18 mouse cellular contexts compared by ENCODE assay signal in genomic region chr3:83902943-83903342, GRCm38 (mm10).
DNase-seq lines count a peak whose midpoint lies in the region; ATAC-seq lines count a peak whose summit lies in the region.
"Had no signal": no experiment of that assay in that cellular context is flagged by ENCODE, and none has a peak within 500 bp of the region (broad histone marks: within the 10 kb centered on the region; RNA-seq: fewer than 3 reads in every experiment).

No protein-coding gene starts in this region.

- ATAC-seq in liver, embryonic 16.5 days (ENCODE audit: low read depth) = peak; percentile 14; the same call in 1 of the 2 replicates
- peak; percentile 62 for ATAC-seq in granulocyte monocyte progenitor cell, adult 5-6 weeks (replicated peaks; ENCODE audit: poor library complexity, severe bottlenecking)
- peak; percentile 57 for ATAC-seq in megakaryocyte, adult 5-6 weeks (ENCODE audit: poor library complexity, severe bottlenecking)
- ATAC-seq: forebrain, embryonic 13.5 days; forebrain, embryonic 15.5 days had no signal

- no peaks in the 10 kb centered on the region for H3K9me3 ChIP-seq in liver, embryonic 16.5 days (replicated peaks; ENCODE audit: control insufficient read depth, low read length)
- H3K9me3 ChIP-seq: embryonic facial prominence, embryonic 10.5 days; embryonic facial prominence, embryonic 12.5 days; forebrain, embryonic 13.5 days; forebrain, embryonic 15.5 days had no signal

- H3K27me3 ChIP-seq in liver, embryonic 16.5 days (ENCODE audit: control insufficient read depth, insufficient read depth, low read depth, low read length) = no peaks in the 10 kb centered on the region
- H3K27me3 ChIP-seq: embryonic facial prominence, embryonic 12.5 days; forebrain, embryonic 13.5 days; forebrain, embryonic 15.5 days had no signal

- WGBS in liver, embryonic 16.5 days (ENCODE audit: insufficient replicate concordance) = 78% methylated on average over 5 of the region's 5 CpGs

- H3K36me3 ChIP-seq in liver, embryonic 16.5 days (ENCODE audit: control insufficient read depth, insufficient read depth) = peaks cover 66% of the 10 kb centered on the region

- H3K4me1 ChIP-seq in liver, embryonic 16.5 days (ENCODE audit: control insufficient read depth, low read depth, low read length) = no peaks in the 10 kb centered on the region
- H3K4me1 ChIP-seq: embryonic facial prominence, embryonic 10.5 days; embryonic facial prominence, embryonic 12.5 days had no signal

- DNase-seq in liver = no peak
- DNase-seq in spleen, adult 18-20 months = no peak
- DNase-seq in layer of hippocampus, adult 9-11 months = no peak
- DNase-seq: adrenal gland, adult 8-10 months; adrenal gland, postnatal 14 days; adrenal gland, postnatal 36 days; cerebellum, adult 11-12 months; cerebellum, adult 2 months; cerebellum, adult 9-10 months; cerebellum, postnatal 10 days; cerebellum, postnatal 25 days had no signal

- H3K9ac ChIP-seq in liver, embryonic 16.5 days (ENCODE audit: low read depth, low read length) = no peak overlapping the region
- H3K9ac ChIP-seq: embryonic facial prominence, embryonic 12.5 days; forebrain, embryonic 13.5 days; forebrain, embryonic 15.5 days had no signal

- no peak overlapping the region for H3K4me3 ChIP-seq in liver, embryonic 16.5 days (ENCODE audit: low read depth, low read length)
- H3K4me3 ChIP-seq: embryonic facial prominence, embryonic 10.5 days; embryonic facial prominence, embryonic 12.5 days; forebrain, embryonic 13.5 days; forebrain, embryonic 15.5 days had no signal

- no peak overlapping the region for H3K4me2 ChIP-seq in liver, embryonic 16.5 days (ENCODE audit: low read depth, low read length)
- H3K4me2 ChIP-seq: embryonic facial prominence, embryonic 12.5 days; forebrain, embryonic 13.5 days; forebrain, embryonic 15.5 days had no signal

- H3K27ac ChIP-seq in liver, embryonic 16.5 days (ENCODE audit: low read length) = no peak overlapping the region
- H3K27ac ChIP-seq: embryonic facial prominence, embryonic 10.5 days; embryonic facial prominence, embryonic 12.5 days; forebrain, embryonic 13.5 days; forebrain, embryonic 15.5 days had no signal
